Mouse (Mus musculus): ENCODE data around the gene Vmn1r183. TPM values are rescaled to one million over a fixed set of nuclear protein-coding genes. Genes with fewer than 3 reads are reported as not detected.
"Not testable (repeated sequence)": the region's sequence is repeated elsewhere in the genome, so short reads cannot be mapped to it uniquely, and the experiment has no call there.

Gene Vmn1r183
- 0.01 TPM in 1 of 2 replicates, not detected in the other for polyA plus RNA-seq (2014; fragmentation: Nextera tagmentation; extraction: Ambion mirVana)

- Histone ChIP-seq H3K9ac (replicated peaks; ENCODE audit: low read depth, low read length) (no peak within 1 kb of the TSS), H3K4me2 (ENCODE audit: low read depth, low read length) (no peak within 1 kb of the TSS), H3K4me1 (ENCODE audit: control insufficient read depth, insufficient read depth, low read length) (no peaks in the 10 kb centered on the region), H3K9me3 (ENCODE audit: control insufficient read depth, low read length) (no peaks in the 10 kb centered on the region), H3K27ac (ENCODE audit: low read depth, low read length) (no peak within 1 kb of the TSS), H3K36me3 (ENCODE audit: control insufficient read depth, insufficient read depth, low read length) (no peaks in the 10 kb centered on the region), H3K27me3 (ENCODE audit: control insufficient read depth, insufficient read depth, low read length) (no peaks in the 10 kb centered on the region), H3K4me3 (ENCODE audit: low read depth, low read length) (no peak within 1 kb of the TSS)
- 77% methylated on average over 4 of the region's 4 CpGs for WGBS
- ATAC-seq (ENCODE audit: low read depth) = no peak
Observed at GRCm38 (mm10) chr7:24052660-24053304, at the start of gene Vmn1r183. TSS of gene Vmn1r183 (plus strand) at chr7:24053254.

DNA sequence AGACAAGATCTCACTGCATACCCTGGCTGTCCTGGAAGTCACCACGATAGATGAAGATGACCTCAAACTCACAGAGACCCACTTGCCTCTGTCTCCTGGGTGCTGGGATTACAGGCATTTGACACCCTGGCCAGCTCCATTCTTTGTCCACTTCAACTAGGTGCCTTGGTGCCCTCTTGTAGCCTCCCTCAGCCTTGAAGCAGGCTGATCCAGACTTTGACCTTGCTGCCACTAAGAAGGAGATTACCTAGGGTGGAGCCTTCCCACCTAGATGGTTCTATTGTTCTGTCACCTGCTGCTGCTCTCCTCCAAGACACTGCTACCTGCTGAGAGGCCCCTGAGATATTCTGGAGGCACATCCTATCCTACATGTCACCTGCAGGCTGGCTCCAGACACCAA is 21.4 kb downstream of the Vmn1r183 start:
- WGBS = 57% methylated on average over 1 of the region's 1 CpGs
- H3K9ac ChIP-seq (replicated peaks; ENCODE audit: low read depth, low read length); H3K9me3 ChIP-seq (ENCODE audit: control insufficient read depth, low read length); H3K4me1 ChIP-seq (ENCODE audit: control insufficient read depth, insufficient read depth, low read length); H3K36me3 ChIP-seq (ENCODE audit: control insufficient read depth, insufficient read depth, low read length); H3K27me3 ChIP-seq (ENCODE audit: control insufficient read depth, insufficient read depth, low read length); H3K4me3 ChIP-seq (ENCODE audit: low read depth, low read length); H3K4me2 ChIP-seq (ENCODE audit: low read depth, low read length); H3K27ac ChIP-seq (ENCODE audit: low read depth, low read length); ATAC-seq (ENCODE audit: low read depth): not testable (repeated sequence)

- Histone ChIP-seq H3K9ac (replicated peaks; ENCODE audit: low read depth, low read length) (peak within 1 kb of the TSS; percentile 37), H3K36me3 (ENCODE audit: control insufficient read depth, insufficient read depth, low read length) (no peaks in the 10 kb centered on the region), H3K9me3 (ENCODE audit: control insufficient read depth, low read length) (no peaks in the 10 kb centered on the region), H3K27ac (ENCODE audit: low read depth, low read length) (0 out of 2 replicates have a peak within 1 kb of the TSS, but pooled peaks have one; percentile 36), H3K4me1 (ENCODE audit: control insufficient read depth, insufficient read depth, low read length) (peaks cover 14% of the 10 kb centered on the region), H3K27me3 (ENCODE audit: control insufficient read depth, insufficient read depth, low read length) (no peaks in the 10 kb centered on the region), H3K4me3 (ENCODE audit: low read depth, low read length) (peak within 1 kb of the TSS; percentile 43), H3K4me2 (ENCODE audit: low read depth, low read length) (peak within 1 kb of the TSS; percentile 53)
- 24% methylated on average over 44 of the region's 44 CpGs for WGBS
- ATAC-seq (ENCODE audit: low read depth) = peak; percentile 97
Observed at GRCm38 (mm10) chr7:24081634-24082431, 28.8 kb downstream of the Vmn1r183 start, which contains the start of gene Zfp180. TSS of gene Zfp180 (plus strand) at chr7:24081924.

DNA sequence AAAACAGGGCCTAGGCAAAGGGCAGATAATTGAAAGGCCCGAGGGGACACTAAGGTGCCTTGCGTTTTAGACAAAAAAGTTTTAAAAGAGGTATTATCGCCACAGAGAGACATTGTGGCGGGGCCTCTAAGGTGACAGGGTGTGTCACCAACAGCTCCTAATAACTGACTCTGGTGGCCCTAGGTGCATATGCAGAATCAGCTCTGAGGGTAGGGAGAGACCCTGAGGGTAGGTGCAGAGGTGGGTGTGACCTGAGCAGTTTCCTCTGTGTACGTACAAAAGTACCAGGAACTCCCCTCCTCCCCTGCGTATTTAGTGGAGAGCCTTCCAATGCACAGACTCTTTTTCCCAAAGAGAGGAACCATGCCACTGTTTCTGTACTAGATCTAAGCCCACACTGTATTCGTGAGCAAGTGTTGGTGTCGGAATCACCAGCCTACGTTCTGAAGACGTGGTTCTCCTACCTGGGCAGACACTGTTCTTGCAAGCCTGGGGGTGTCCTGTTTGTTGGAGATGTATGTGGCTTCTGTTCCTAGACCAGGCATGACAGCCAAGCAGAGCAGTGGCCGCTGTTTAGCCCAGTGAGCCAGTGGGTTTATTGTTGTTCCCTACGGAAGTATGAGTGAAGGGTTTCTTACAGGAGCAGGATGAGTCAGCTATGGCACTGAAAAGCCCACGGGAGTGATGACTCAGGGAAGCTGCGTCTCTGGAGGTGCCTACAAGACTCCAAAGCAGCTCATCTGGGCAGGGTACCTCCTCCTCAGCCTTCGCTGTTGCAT is 29.6 kb downstream of the Vmn1r183 start:
- Histone ChIP-seq H3K9me3 (ENCODE audit: control insufficient read depth, low read length) (peaks cover 3% of the 10 kb centered on the region), H3K27me3 (ENCODE audit: control insufficient read depth, insufficient read depth, low read length) (no peaks in the 10 kb centered on the region), H3K4me3 (ENCODE audit: low read depth, low read length) (peak overlapping the region; percentile 43), H3K27ac (ENCODE audit: low read depth, low read length) (no peak overlapping the region), H3K4me2 (ENCODE audit: low read depth, low read length) (peak overlapping the region; percentile 53), H3K9ac (replicated peaks; ENCODE audit: low read depth, low read length) (peak overlapping the region; percentile 37), H3K36me3 (ENCODE audit: control insufficient read depth, insufficient read depth, low read length) (no peaks in the 10 kb centered on the region), H3K4me1 (ENCODE audit: control insufficient read depth, insufficient read depth, low read length) (peaks cover 14% of the 10 kb centered on the region)
- WGBS = 59% methylated on average over 15 of the region's 15 CpGs
- ATAC-seq (ENCODE audit: low read depth) = peak; percentile 15

DNA sequence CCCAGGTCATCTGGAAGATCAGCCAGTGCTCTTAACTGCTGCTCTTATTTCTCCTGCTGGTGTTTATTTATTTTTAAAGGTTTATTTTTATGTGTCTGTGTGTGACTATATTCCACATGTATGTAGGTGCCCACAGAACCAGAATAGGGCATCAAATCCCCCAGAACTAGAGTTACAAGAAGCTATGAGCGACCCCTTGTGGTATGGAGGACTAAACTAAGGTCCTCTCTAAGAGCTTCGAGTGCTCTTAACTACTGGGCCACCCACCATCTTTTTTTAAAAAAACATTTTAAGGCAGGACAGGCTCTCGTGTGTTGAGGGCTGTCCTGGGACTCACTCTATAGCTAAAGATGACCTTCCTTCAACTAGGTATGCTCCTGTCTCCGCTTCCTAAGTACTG is 33.8 kb downstream of the Vmn1r183 start:
- H3K9me3 ChIP-seq (ENCODE audit: control insufficient read depth, low read length) = peaks cover 3% of the 10 kb centered on the region
- H3K27me3 ChIP-seq (ENCODE audit: control insufficient read depth, insufficient read depth, low read length) = no peaks in the 10 kb centered on the region
- no peak overlapping the region for H3K27ac ChIP-seq (ENCODE audit: low read depth, low read length)
- peaks cover 11% of the 10 kb centered on the region for H3K4me1 ChIP-seq (ENCODE audit: control insufficient read depth, insufficient read depth, low read length)
- 99% methylated on average over 4 of the region's 4 CpGs for WGBS
- no peak for ATAC-seq (ENCODE audit: low read depth)
- no peaks in the 10 kb centered on the region for H3K36me3 ChIP-seq (ENCODE audit: control insufficient read depth, insufficient read depth, low read length)
- H3K9ac ChIP-seq (replicated peaks; ENCODE audit: low read depth, low read length) = no peak overlapping the region
- no peak overlapping the region for H3K4me3 ChIP-seq (ENCODE audit: low read depth, low read length)
- no peak overlapping the region for H3K4me2 ChIP-seq (ENCODE audit: low read depth, low read length)

DNA sequence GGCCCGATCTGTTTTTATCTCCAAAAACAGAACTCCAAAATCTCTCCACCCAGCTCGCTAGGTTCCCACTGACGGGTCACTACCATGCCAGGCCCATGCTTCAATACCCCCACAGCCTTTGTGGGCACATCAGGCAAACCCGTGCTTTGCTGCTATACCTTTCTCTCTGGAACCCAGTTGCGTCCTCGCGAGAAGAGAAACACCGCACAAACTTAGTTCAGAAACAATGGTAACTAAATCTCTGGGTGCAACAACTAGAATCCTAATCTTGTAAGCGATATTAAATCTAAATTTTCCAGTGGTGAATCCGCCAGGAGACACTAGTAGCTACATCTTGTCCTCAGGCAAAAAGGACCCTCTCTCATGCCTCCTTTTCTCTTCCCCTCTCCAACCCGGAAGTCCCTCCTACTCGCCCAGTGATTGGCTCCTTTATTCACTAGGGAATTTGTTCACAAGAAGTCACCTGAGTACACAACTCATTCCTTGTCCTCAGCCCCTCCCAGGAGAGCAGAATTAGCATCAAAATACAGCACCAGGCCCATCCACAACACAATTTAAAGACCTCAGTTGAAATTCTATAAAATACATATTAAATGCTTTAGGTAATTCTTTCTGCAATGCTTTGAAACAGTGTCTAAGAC is 34.6 kb downstream of the Vmn1r183 start:
- 98% methylated on average over 12 of the region's 12 CpGs for WGBS

DNA sequence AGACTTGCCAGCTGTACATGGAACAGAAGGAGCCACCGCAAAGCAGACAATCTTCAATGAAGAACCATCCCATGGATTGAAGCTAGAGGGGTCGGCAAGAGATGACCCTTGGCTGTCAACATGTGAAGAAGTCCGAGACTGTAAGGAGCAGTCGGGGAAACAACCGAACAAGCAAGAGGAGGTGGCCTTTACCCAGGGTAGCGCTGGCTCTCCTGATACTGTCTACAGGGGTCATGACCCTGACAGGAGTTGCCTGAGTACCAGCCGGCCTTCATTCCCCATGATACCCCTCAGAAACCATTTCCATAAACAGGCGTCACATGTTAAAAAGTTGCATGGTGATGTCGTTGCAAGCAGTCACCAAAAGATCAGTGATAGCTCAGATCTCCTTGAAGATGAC is 51.3 kb downstream of the Vmn1r183 start:
- peak; percentile 48; the same call in 1 of the 2 replicates for ATAC-seq (ENCODE audit: low read depth)
- Histone ChIP-seq H3K4me1 (ENCODE audit: control insufficient read depth, insufficient read depth, low read length) (no peaks in the 10 kb centered on the region), H3K36me3 (ENCODE audit: control insufficient read depth, insufficient read depth, low read length) (peaks cover 82% of the 10 kb centered on the region), H3K4me2 (ENCODE audit: low read depth, low read length) (no peak overlapping the region), H3K4me3 (ENCODE audit: low read depth, low read length) (no peak overlapping the region), H3K9me3 (ENCODE audit: control insufficient read depth, low read length) (peaks cover 78% of the 10 kb centered on the region), H3K27ac (ENCODE audit: low read depth, low read length) (no peak overlapping the region), H3K27me3 (ENCODE audit: control insufficient read depth, insufficient read depth, low read length) (no peaks in the 10 kb centered on the region), H3K9ac (replicated peaks; ENCODE audit: low read depth, low read length) (no peak overlapping the region)
- 95% methylated on average over 9 of the region's 9 CpGs for WGBS

More for the DNA sequence above, 34.6 kb downstream of the Vmn1r183 start:
- peaks cover 8% of the 10 kb centered on the region for H3K4me1 ChIP-seq (ENCODE audit: control insufficient read depth, insufficient read depth, low read length)
- H3K27ac ChIP-seq (ENCODE audit: low read depth, low read length) = no peak overlapping the region
- no peak for ATAC-seq (ENCODE audit: low read depth)
- H3K9ac ChIP-seq (replicated peaks; ENCODE audit: low read depth, low read length) = no peak overlapping the region
- no peak overlapping the region for H3K4me2 ChIP-seq (ENCODE audit: low read depth, low read length)
- no peaks in the 10 kb centered on the region for H3K27me3 ChIP-seq (ENCODE audit: control insufficient read depth, insufficient read depth, low read length)
- H3K36me3 ChIP-seq (ENCODE audit: control insufficient read depth, insufficient read depth, low read length) = no peaks in the 10 kb centered on the region
- peaks cover 3% of the 10 kb centered on the region for H3K9me3 ChIP-seq (ENCODE audit: control insufficient read depth, low read length)
- no peak overlapping the region for H3K4me3 ChIP-seq (ENCODE audit: low read depth, low read length)

DNA sequence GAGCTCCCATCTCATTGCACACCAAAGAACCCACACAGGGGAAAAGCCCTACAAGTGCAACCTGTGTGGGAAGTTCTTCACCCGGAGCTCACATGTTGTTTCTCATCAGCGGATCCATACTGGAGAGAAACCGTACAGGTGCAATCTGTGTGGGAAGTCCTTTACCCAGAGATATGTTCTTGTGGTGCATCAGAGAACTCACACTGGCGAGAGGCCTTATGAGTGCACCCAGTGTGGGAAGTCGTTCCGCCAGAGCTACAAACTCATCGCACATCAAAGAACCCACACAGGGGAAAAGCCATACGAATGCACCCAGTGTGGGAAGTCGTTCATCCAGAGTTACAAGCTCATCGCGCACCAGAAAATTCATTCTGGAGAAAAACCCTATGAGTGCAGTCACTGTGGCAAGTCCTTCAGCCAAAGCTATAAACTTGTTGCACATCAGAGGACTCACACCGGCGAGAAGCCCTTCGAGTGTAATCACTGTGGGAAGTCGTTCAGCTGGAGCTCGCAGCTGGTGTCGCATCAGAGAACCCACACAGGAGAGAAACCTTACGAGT is 52.2 kb downstream of the Vmn1r183 start:
- no peaks in the 10 kb centered on the region for H3K27me3 ChIP-seq (ENCODE audit: control insufficient read depth, insufficient read depth, low read length)
- H3K4me2 ChIP-seq (ENCODE audit: low read depth, low read length) = no peak overlapping the region
- H3K9me3 ChIP-seq (ENCODE audit: control insufficient read depth, low read length) = peaks cover 78% of the 10 kb centered on the region
- no peak overlapping the region for H3K27ac ChIP-seq (ENCODE audit: low read depth, low read length)
- no peak overlapping the region for H3K4me3 ChIP-seq (ENCODE audit: low read depth, low read length)
- H3K9ac ChIP-seq (replicated peaks; ENCODE audit: low read depth, low read length) = no peak overlapping the region
- H3K4me1 ChIP-seq (ENCODE audit: control insufficient read depth, insufficient read depth, low read length) = no peaks in the 10 kb centered on the region
- no peak for ATAC-seq (ENCODE audit: low read depth)
- 97% methylated on average over 18 of the region's 18 CpGs for WGBS
- H3K36me3 ChIP-seq (ENCODE audit: control insufficient read depth, insufficient read depth, low read length) = peaks cover 73% of the 10 kb centered on the region
